Mouse (Mus musculus): Measurements from ENCODE around the gene Satb1.

Satb1 gene

DNA sequence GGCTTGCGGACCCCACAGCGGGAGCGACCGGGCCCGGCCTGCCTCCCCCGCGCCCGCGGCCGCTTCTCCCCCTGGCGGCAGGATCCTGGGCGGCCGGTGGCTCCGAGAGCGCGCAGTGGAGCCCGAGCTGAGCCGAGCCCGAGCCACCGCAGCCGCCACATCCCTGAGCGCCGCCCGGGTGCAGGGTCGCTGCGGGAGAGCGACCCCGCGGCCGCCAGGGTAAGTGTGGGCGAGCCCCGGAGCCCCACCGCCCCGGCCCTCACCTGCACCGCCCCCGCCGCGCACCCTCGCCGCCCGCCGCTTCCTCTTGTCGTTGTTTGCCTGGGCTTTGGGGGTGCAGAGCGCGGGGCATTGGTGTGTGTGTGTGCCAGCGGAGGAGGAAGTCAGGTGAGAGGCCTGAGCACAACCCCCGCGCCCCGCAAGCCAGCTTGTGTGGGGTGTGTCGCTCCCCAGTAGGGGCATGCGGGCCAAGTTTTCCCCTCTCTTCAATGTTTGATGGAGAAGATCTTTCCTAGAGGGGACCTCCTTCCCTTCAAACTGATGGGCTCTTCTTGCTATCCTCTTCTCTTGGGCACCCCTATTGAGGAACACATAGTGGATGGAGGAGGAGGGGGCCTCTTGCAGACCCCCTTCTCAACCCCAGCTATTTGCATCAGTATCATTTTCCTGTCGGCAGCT, at the start of gene Satb1:
Satb1 (minus strand) TSS at position 391 of the 678 bp plus-strand sequence.
- DNase-seq: peak; percentile 16

DNA sequence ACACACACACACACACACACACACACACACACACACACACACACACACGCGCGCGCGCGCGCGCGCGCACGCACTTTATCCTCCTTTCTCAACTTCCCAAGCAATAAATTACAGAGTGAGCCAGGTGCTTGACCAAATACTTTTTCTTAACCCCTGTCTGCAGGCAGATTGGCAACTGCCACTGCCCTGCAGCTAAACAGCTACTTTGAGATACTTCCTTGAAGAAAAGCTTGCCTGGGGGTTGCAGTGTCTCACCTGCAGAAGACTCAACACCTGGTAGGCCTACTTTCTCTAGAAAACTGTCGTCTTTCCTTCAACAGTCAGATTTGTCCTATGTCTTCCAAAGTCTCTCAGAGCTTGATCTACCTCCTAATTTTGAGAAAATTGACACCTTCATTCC, 49.5 kb upstream of the Satb1 start:
- no peak for DNase-seq

GRCm38 (mm10) chr17:51880895-51881622, 48.0 kb upstream of the Satb1 start:
- DNase-seq: no peak

GRCm38 (mm10) chr17:51880221-51880620, 47.1 kb upstream of the Satb1 start:
- no peak for DNase-seq

GRCm38 (mm10) chr17:51879736-51880135, 46.6 kb upstream of the Satb1 start:
- DNase-seq: no peak

DNA sequence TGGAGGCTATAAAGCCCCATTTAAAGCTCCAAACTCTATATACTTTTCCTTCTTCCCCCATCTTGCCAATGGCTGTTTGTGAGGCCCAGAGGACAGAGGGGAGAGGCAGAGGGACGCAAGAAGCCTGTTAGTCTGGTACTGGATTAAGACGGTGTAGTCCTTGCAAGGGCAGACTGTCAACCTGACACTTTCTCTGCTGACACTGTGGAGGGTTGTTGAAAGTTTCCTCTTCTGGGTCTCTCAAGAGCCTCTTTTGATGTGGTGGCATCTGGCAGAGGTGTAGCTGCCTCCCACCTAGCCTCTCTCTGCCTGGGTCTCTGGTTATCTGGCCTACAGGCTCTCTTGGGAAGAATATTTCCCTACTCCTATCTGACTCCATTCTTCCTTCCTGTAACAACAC, 46.1 kb upstream of the Satb1 start:
- no peak for DNase-seq

DNA sequence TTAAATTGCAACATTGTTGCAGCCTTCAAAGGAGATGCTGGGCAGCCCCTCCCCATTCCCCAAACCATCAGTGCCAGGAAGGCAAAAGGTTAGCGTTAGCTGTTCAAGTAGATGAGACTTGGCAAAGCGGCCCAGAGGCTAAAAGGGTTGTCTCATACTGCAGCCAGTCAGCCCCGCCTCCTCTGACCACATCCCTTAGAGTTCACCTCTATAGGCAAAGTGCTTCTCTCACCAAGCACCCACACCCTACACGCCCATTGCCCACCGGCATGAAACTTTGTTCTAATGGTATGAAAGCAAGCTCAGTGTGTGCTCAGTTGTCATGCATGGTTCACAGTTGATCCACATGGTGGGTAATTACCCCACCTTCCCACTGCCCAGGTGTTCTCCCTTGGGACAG, 43.4 kb upstream of the Satb1 start:
- DNase-seq: no peak

DNA sequence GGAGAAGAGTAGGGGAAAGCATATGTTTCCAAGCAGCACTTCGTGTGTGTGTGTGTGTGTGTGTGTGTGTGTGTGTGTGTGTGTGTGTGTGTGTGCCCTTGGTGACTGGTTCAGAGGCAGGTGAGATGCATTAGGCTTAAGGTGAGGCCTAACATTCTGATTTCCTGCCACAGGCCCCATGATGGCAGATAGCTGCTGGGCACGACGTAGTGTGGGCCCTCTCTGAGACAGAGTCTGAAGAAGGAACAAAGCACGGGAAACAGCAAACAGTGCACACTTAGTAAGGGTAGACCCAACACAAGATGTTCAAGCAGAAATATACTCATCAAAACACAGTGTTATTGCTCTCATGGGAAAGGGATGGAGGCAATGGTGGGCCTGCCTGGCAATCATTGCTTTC, 24.5 kb upstream of the Satb1 start:
- DNase-seq: no peak

DNA sequence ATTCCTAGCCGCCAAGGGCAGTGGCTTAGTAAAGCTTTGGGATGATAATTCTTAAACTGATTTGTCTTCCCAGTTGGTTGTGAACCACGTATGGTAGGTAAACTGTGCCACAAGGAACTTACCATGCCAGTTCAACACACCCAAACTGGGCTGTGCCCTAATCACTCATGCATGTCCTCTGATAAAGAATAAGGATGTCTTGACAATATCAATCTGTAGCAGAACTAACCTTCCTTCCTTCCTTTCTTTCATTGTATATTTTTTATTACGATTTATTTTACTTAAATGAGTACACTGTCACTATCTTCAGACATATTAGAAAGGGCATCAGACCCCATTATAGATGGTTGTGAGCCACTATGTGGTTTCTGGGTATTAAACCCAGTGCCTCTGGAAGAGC, 23.2 kb upstream of the Satb1 start:
- no peak for DNase-seq

DNA sequence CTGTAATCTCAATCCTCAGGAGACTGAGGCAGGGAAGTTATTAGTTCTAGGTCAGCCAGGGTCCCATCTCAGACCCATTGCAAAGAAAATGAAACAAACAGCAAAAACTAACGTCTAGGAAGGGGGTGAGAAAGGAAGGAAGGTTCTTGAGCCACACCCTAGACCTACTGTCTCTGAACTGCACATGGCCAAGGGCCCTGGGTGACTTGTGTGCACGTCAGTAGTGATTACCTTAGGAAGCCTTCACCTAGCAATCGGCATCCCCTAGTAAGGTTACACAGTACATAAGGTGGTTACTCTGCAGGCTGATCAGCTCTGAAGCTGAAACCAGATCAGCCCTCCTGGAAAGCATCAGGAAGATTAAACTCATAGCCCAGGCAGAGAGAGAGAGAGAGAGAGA, 22.2 kb upstream of the Satb1 start:
- no peak for DNase-seq

- no peak for DNase-seq
Observed at GRCm38 (mm10) chr17:51853952-51854351, 20.9 kb upstream of the Satb1 start.

DNA sequence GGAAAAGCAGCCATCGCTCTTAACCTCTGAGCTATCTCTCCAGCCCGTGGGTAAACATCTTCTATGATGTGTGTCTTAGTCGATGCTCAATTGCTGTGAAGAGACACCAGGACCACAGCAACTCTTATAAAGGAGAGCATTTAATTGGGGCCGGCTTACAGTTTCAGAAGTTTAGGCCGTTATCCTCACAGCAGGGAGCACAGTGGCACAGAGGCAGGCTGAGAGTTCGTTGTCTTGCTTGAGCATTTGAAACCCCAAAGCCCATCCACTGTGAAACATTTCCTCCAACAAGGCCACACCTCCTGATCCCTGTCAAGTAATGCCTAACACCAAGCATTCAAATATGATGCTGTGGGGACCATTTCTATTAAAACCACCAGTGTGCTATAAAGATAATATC, 7.5 kb upstream of the Satb1 start:
- DNase-seq: no peak

DNA sequence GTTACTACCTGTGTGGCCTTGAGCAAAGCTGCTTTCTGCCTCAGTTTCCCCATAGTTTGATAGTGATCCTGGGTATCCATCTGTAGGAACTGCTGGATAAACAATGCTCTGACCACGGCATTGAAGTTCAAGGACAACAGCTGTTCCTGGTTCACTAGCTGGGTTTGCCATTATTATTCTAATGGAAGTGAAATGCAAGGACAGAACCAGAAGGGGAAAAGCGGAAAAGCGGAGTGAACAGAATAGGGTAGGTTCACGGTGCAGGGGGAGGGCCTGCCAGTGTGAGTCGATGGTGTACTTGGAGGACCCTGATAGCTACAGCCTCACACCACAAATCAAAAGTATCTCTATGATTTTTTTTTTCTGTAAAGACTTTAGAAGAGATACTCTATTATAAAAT, 6.4 kb upstream of the Satb1 start:
- no peak for DNase-seq

- no peak for DNase-seq
Observed at GRCm38 (mm10) chr17:51836901-51837300, 3.8 kb upstream of the Satb1 start.

GRCm38 (mm10) chr17:51836243-51836642, 3.2 kb upstream of the Satb1 start:
- no peak for DNase-seq

DNA sequence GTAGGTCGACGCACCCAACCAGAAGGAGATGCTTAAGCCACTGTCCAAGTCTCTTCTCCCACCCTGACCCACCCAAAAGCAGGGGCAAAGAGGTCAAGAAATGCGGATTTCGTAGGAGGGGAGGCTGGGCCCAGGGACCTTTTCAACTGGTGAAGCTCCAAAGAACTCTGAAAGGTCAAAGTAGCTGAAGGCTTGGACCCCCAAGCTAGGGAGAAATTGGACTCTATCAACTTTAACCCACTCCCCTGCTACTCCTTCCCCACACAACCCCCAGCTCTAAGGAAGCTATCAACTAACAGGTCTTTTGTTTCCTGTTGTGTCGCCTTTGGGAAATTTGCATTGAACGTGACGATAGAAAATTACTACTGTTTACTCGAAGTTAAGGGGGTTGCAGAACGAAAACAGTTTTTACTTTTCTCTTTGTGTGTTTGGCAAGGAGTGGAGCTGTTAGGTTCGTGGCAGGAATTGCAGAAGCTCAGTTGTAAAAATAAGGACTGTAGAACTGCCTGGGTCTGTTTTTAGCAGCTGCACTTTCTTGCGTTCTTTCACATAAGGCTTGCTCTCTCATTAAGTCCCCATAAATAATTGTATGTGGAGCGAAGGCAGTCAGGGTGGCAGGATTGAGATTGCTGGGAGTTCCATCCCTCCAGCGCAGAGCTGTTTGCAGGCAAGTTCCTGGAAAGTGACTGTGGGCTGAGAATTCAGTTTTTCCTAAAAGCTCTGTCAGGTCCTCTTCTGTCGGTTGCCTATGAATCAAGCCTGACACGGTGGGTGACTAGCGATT, 680 bp upstream of the Satb1 start:
- no peak for DNase-seq

DNA sequence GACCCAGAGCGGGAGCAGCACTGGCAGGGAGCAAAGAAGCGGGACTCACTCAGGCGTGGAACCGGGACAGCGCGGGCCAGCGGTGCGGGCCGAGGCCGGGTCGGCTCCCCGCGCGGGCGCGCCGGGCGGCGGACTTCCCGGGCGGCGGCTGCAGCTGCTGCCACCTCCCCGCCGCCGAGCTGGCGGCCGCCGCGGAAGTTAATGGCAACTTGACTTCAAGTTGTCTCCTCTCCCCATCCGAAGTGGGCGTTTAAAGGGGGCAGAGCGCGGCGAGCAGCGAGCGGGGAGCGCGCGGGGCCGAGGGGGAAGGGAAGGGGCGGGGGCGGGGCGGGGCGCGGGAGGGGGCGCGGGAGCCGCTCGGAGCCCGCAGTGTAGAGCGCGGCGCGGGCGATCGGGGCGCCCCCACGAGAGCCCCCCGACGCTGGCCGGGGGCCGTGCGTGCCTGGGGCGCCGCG, 642 bp downstream of the Satb1 start:
- peak; percentile 9 for DNase-seq

GRCm38 (mm10) chr17:51831702-51832420, 1.2 kb downstream of the Satb1 start:
- no peak for DNase-seq

- no peak for DNase-seq
Observed at GRCm38 (mm10) chr17:51831121-51831701, 1.9 kb downstream of the Satb1 start.

DNA sequence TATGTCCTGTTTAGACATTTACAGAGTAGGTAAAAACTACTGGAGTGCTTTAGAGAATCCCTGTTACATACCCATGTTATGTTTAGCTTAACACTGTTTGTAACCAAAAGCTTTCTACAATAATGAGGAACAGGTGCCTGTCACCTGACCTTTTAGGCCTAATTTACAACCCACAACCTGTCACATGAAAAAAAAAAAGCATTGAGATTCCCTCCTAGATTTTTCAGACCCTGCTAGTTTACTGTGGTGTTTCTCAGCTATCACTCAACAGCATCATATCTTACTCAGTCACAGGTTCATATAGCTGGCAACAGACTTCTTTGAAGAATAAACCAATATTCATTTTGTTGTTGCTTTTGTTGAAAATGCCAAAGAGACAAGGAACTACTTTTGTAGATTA, 3.7 kb downstream of the Satb1 start:
- no peak for DNase-seq

- no peak for DNase-seq
Observed at GRCm38 (mm10) chr17:51827922-51828410, 5.1 kb downstream of the Satb1 start.

DNA sequence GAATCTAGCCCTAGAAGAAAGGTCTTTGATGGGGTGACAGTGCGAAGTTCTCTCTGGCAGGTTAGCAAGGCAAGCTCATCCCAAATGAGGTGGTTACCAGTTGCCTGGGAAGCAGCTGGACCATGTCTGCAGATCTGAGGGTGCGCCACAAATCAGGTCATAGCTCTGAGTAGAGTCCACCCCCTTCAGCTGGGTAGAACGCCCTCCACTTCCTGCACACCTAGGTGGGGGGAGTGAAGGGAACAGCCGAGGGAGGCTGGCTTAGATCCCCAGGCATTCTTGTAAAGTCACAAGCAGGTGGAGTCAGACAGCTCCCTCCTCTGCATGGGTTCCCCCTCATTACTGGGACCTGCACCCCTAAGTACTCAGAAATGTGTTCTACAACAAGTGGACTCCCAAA, 6.6 kb downstream of the Satb1 start:
- DNase-seq: no peak

- no peak for DNase-seq
Observed at GRCm38 (mm10) chr17:51814301-51814700, 18.8 kb downstream of the Satb1 start.

Data from cerebellum, adult 11-12 months (tissue).